Mouse (Mus musculus): ENCODE results near the gene Efemp2. TPM values are rescaled to one million over a fixed set of nuclear protein-coding genes. Genes with fewer than 3 reads are reported as not detected.

Gene Efemp2
- polyA plus RNA-seq, 1 experiment: 177 TPM

GRCm38 (mm10) chr19:5432992-5433852 lies 40.5 kb upstream of the Efemp2 start:
- no peaks in the 10 kb centered on the region for H3K79me3 ChIP-seq (ENCODE audit: low read depth)
- H3ac ChIP-seq (ENCODE audit: control insufficient read depth, insufficient read length, low read depth): peak overlapping the region; percentile 58
- H3K79me2 ChIP-seq (ENCODE audit: control insufficient read depth, insufficient read depth): peaks cover 7% of the 10 kb centered on the region
- no peak overlapping the region for H3K4me3 ChIP-seq (ENCODE audit: insufficient read depth, poor library complexity, severe bottlenecking)
- no peaks in the 10 kb centered on the region for H3K27me3 ChIP-seq (ENCODE audit: control insufficient read depth, insufficient read depth, insufficient read length)
- no peaks in the 10 kb centered on the region for H3K36me3 ChIP-seq (ENCODE audit: control insufficient read depth, insufficient read depth)
- peak; percentile 24 for TF ChIP-seq MAX (IDR thresholded peaks at IDR 0.05)
- TF ChIP-seq MYOD1 (IDR thresholded peaks at IDR 0.05; ENCODE audit: control insufficient read depth, insufficient read length, low read depth): peak; percentile 4
- TF ChIP-seq FOSL1 (IDR thresholded peaks at IDR 0.05; ENCODE audit: insufficient read depth, low read length, poor library complexity, severe bottlenecking): peak; percentile 83
- TF ChIP-seq MYOG (IDR thresholded peaks at IDR 0.05; ENCODE audit: control insufficient read depth, extremely low read depth, insufficient read length): no peak

GRCm38 (mm10) chr19:5433951-5434350 lies 39.8 kb upstream of the Efemp2 start:
- Histone ChIP-seq H3K36me3 (ENCODE audit: control insufficient read depth, insufficient read depth) (no peaks in the 10 kb centered on the region), H3K27me3 (ENCODE audit: control insufficient read depth, insufficient read depth, insufficient read length) (no peaks in the 10 kb centered on the region), H3K79me3 (ENCODE audit: low read depth) (no peaks in the 10 kb centered on the region), H3ac (ENCODE audit: control insufficient read depth, insufficient read length, low read depth) (peak overlapping the region; percentile 44), H3K4me3 (ENCODE audit: insufficient read depth, poor library complexity, severe bottlenecking) (no peak overlapping the region), H3K79me2 (ENCODE audit: control insufficient read depth, insufficient read depth) (no peaks in the 10 kb centered on the region)
- TF ChIP-seq MAX (IDR thresholded peaks at IDR 0.05) (no peak), FOSL1 (IDR thresholded peaks at IDR 0.05; ENCODE audit: insufficient read depth, low read length, poor library complexity, severe bottlenecking) (no peak)

DNA sequence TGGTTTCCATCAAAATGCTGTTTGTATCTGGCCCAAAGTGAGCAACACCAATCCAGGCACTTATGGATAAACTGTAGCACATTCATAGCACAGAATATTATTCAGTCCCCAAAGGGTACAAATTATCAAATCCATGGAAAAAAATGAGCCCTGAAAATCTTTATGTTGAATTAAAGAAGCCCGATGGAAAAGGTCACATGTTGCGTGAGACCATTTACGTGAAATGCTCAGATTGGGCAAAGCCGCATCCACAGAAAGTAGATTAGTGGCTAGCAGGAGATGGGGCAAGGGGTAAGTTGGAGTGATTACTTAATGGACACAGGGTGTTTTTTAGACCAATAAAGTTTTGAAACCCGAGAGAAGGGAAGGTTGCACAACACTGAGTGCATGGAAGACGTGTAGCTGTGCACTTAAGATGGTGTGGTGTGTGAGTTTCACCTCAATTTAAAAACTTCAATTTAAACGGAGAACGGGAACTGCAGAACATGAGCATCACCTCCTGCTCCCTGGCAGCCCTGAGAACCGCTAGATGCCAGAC lies 29.3 kb upstream of the Efemp2 start:
- TF ChIP-seq USF1 (IDR thresholded peaks at IDR 0.05; ENCODE audit: low read depth): peak; percentile 92
- peak; percentile 98 for TF ChIP-seq CEBPB (IDR thresholded peaks at IDR 0.05; ENCODE audit: low read depth)
- no peak for TF ChIP-seq FOSL1 (IDR thresholded peaks at IDR 0.05; ENCODE audit: insufficient read depth, low read length, poor library complexity, severe bottlenecking)
- peak; percentile 26 for TF ChIP-seq MAX (IDR thresholded peaks at IDR 0.05)
- H3K4me3 ChIP-seq (ENCODE audit: insufficient read depth, poor library complexity, severe bottlenecking): no peak overlapping the region
- H3K27me3 ChIP-seq (ENCODE audit: control insufficient read depth, insufficient read depth, insufficient read length): no peaks in the 10 kb centered on the region

DNA sequence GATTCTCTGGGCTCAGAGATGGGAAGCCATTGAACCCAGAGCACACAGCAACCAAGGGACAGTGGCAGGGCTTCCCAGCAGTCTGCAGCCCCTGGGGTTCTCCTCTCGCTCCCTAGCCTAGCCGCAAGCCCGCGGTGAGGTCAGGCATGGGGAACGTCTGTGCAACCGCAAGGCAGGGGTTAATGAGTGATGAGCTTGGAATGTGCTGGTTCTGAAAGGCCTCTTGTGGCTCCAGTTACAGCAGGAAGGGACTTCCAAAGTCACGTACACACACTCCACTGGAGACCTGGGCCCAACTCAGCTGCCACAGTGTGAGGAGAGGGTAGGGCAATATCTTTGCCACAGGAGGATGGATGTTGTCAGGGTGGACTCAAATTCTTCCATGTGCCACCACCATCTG lies 28.8 kb upstream of the Efemp2 start:
- H3K4me3 ChIP-seq (ENCODE audit: insufficient read depth, poor library complexity, severe bottlenecking): no peak overlapping the region
- peaks cover 9% of the 10 kb centered on the region for H3K36me3 ChIP-seq (ENCODE audit: control insufficient read depth, insufficient read depth)
- TF ChIP-seq MYOD1 (IDR thresholded peaks at IDR 0.05; ENCODE audit: control insufficient read depth, insufficient read length, low read depth): peak; percentile 63
- no peak for TF ChIP-seq MYOG (IDR thresholded peaks at IDR 0.05; ENCODE audit: control insufficient read depth, extremely low read depth, insufficient read length)
- TF ChIP-seq USF1 (IDR thresholded peaks at IDR 0.05; ENCODE audit: low read depth): no peak
- peak; percentile 40 for TF ChIP-seq FOSL1 (IDR thresholded peaks at IDR 0.05; ENCODE audit: insufficient read depth, low read length, poor library complexity, severe bottlenecking)
- TF ChIP-seq MAX (IDR thresholded peaks at IDR 0.05): peak; percentile 61
- no peak for TF ChIP-seq CTCF (IDR thresholded peaks at IDR 0.05; ENCODE audit: control insufficient read depth, insufficient read depth, insufficient read length)
- TF ChIP-seq CEBPB (IDR thresholded peaks at IDR 0.05; ENCODE audit: low read depth): no peak
- peaks cover 20% of the 10 kb centered on the region for H3K79me3 ChIP-seq (ENCODE audit: low read depth)
- H3K27me3 ChIP-seq (ENCODE audit: control insufficient read depth, insufficient read depth, insufficient read length): no peaks in the 10 kb centered on the region
- H3K79me2 ChIP-seq (ENCODE audit: control insufficient read depth, insufficient read depth): peaks cover 36% of the 10 kb centered on the region
- peak overlapping the region; percentile 1 for H3ac ChIP-seq (ENCODE audit: control insufficient read depth, insufficient read length, low read depth)

More for the DNA sequence above, 29.3 kb upstream of the Efemp2 start:
- H3K79me2 ChIP-seq (ENCODE audit: control insufficient read depth, insufficient read depth): peaks cover 31% of the 10 kb centered on the region
- H3K79me3 ChIP-seq (ENCODE audit: low read depth): peaks cover 15% of the 10 kb centered on the region
- H3ac ChIP-seq (ENCODE audit: control insufficient read depth, insufficient read length, low read depth): peak overlapping the region; percentile 1
- peaks cover 4% of the 10 kb centered on the region for H3K36me3 ChIP-seq (ENCODE audit: control insufficient read depth, insufficient read depth)

GRCm38 (mm10) chr19:5445747-5446146 lies 28.0 kb upstream of the Efemp2 start:
- Histone ChIP-seq H3K27me3 (ENCODE audit: control insufficient read depth, insufficient read depth, insufficient read length) (no peaks in the 10 kb centered on the region), H3K36me3 (ENCODE audit: control insufficient read depth, insufficient read depth) (peaks cover 17% of the 10 kb centered on the region), H3K79me2 (ENCODE audit: control insufficient read depth, insufficient read depth) (peaks cover 44% of the 10 kb centered on the region), H3K79me3 (ENCODE audit: low read depth) (peaks cover 28% of the 10 kb centered on the region), H3K4me3 (ENCODE audit: insufficient read depth, poor library complexity, severe bottlenecking) (no peak overlapping the region), H3ac (ENCODE audit: control insufficient read depth, insufficient read length, low read depth) (no peak overlapping the region)
- TF ChIP-seq MYOD1 (IDR thresholded peaks at IDR 0.05; ENCODE audit: control insufficient read depth, insufficient read length, low read depth) (peak; percentile 89), CTCF (IDR thresholded peaks at IDR 0.05; ENCODE audit: control insufficient read depth, insufficient read depth, insufficient read length) (no peak)

Data from C2C12 (cell line).